Mouse (Mus musculus) heart, embryonic 13.5 days (tissue): ENCODE results near the gene Evi2. TPM values are rescaled to one million over a fixed set of nuclear protein-coding genes. Genes with fewer than 3 reads are reported as not detected.

ENCODE experiments used
- ATAC-seq: fragments of 200-750 bp; cut with Nextera tagmentation; 2 replicates; pipeline ENCODE4 v1.8.0; 2017; ENCODE audit warnings: moderate TSS enrichment; ENCODE audit not compliant: insufficient number of reproducible peaks, low FRiP score, low TSS enrichment; ENCODE audit errors: extremely low read depth
- H3K27ac ChIP-seq: fragments of 300-500 bp; sonication (generic); replicated peaks from 2 replicates; pipeline ENCODE4 v1.5.1; 2015; ENCODE audit warnings: moderate library complexity, mild to moderate bottlenecking, inconsistent platforms
- H3K27me3 ChIP-seq: fragments of 300-500 bp; sonication (generic); replicated peaks from 2 replicates; pipeline ENCODE4 v1.6.1; 2015; ENCODE audit warnings: mild to moderate bottlenecking, inconsistent platforms
- H3K36me3 ChIP-seq: fragments of 300-500 bp; sonication (generic); 2 replicates; pipeline ENCODE4 v1.6.1; 2015; ENCODE audit warnings: mild to moderate bottlenecking, inconsistent platforms
- H3K4me1 ChIP-seq: fragments of 300-500 bp; sonication (generic); 2 replicates; pipeline ENCODE4 v1.6.1; 2015; ENCODE audit warnings: inconsistent platforms
- H3K4me2 ChIP-seq: fragments of 300-500 bp; sonication (generic); 2 replicates; pipeline ENCODE4 v1.6.1; 2015; ENCODE audit warnings: inconsistent platforms, mild to moderate bottlenecking, moderate library complexity
- H3K4me3 ChIP-seq: fragments of 300-500 bp; sonication (generic); 2 replicates; pipeline ENCODE4 v1.5.1; 2015; ENCODE audit warnings: moderate library complexity, mild to moderate bottlenecking, inconsistent platforms
- H3K9ac ChIP-seq: fragments of 300-500 bp; sonication (generic); 2 replicates; pipeline ENCODE4 v1.6.1; 2015; ENCODE audit warnings: inconsistent platforms, mild to moderate bottlenecking, moderate library complexity
- H3K9me3 ChIP-seq: fragments of 300-500 bp; sonication (generic); 2 replicates; pipeline ENCODE4 v1.6.1; 2016; ENCODE audit warnings: inconsistent platforms
- WGBS: fragments of 180-500 bp; shearing (Covaris S2); methylation state at CpG from one replicate; pipeline ENCODE4 v1.1.7; 2015; ENCODE audit warnings: mixed read lengths; 5-methylcytosine and 5-hydroxymethylcytosine counted together
- polyA plus RNA-seq: library from polyadenylated mRNA; unstranded; fragments of >200 nt; fragmentation: Nextera tagmentation; extraction: Ambion mirVana; gene quantifications from 2 replicates; pipeline ENCODE4 v1.2.1, GENCODE M21; 2015

Evi2 gene
- polyA plus RNA-seq, 1 experiment from 2014 or later = 0.45 TPM

- Histone ChIP-seq H3K4me1 (peaks cover 20% of the 10 kb centered on the region), H3K27me3 (no peaks in the 10 kb centered on the region), H3K36me3 (peaks cover 11% of the 10 kb centered on the region), H3K4me2 (no peak overlapping the region), H3K27ac (no peak overlapping the region), H3K9ac (no peak overlapping the region), H3K4me3 (no peak overlapping the region), H3K9me3 (no peaks in the 10 kb centered on the region)
- 85% methylated on average over 1 of the region's 1 CpGs for WGBS
- no peak for ATAC-seq
Measured at GRCm38 (mm10) chr11:79524310-79524575, 6.1 kb downstream of the Evi2 start.

GRCm38 (mm10) chr11:79523560-79524309 is 6.7 kb downstream of the Evi2 start, which contains the start of gene Evi2b:
Gene Evi2b, minus strand, starts transcription at chr11:79523762.
- H3K4me3 ChIP-seq = no peak within 1 kb of the TSS
- H3K36me3 ChIP-seq = peaks cover 9% of the 10 kb centered on the region
- no peaks in the 10 kb centered on the region for H3K9me3 ChIP-seq
- no peak for ATAC-seq
- no peak within 1 kb of the TSS for H3K4me2 ChIP-seq
- no peak within 1 kb of the TSS for H3K9ac ChIP-seq
- no peak within 1 kb of the TSS for H3K27ac ChIP-seq
- 68% methylated on average over 10 of the region's 10 CpGs for whole genome bisulfite sequencing
- H3K27me3 ChIP-seq = no peaks in the 10 kb centered on the region
- peaks cover 20% of the 10 kb centered on the region for H3K4me1 ChIP-seq

- Histone ChIP-seq H3K9ac (no peak overlapping the region), H3K27me3 (no peaks in the 10 kb centered on the region), H3K4me3 (no peak overlapping the region), H3K9me3 (no peaks in the 10 kb centered on the region), H3K4me1 (peaks cover 20% of the 10 kb centered on the region), H3K4me2 (no peak overlapping the region), H3K36me3 (peaks cover 1% of the 10 kb centered on the region), H3K27ac (no peak overlapping the region)
- 82% methylated on average over 1 of the region's 1 CpGs for WGBS
- ATAC-seq = no peak
Measured at GRCm38 (mm10) chr11:79522944-79523343, 7.4 kb downstream of the Evi2 start.

GRCm38 (mm10) chr11:79521930-79522329 is 8.5 kb downstream of the Evi2 start:
- Histone ChIP-seq H3K4me1 (peaks cover 12% of the 10 kb centered on the region), H3K9ac (no peak overlapping the region), H3K27me3 (no peaks in the 10 kb centered on the region), H3K36me3 (no peaks in the 10 kb centered on the region), H3K27ac (no peak overlapping the region), H3K4me3 (no peak overlapping the region), H3K9me3 (no peaks in the 10 kb centered on the region), H3K4me2 (no peak overlapping the region)
- no peak for ATAC-seq

GRCm38 (mm10) chr11:79520772-79521171 is 9.6 kb downstream of the Evi2 start:
- Histone ChIP-seq H3K27ac (no peak overlapping the region), H3K4me3 (no peak overlapping the region), H3K27me3 (no peaks in the 10 kb centered on the region), H3K36me3 (peaks cover 2% of the 10 kb centered on the region; the same call in 1 of the 2 replicates), H3K4me2 (no peak overlapping the region), H3K4me1 (0 out of 2 replicates have a peak, but pooled peaks cover 5% of the 10 kb centered on the region), H3K9ac (no peak overlapping the region), H3K9me3 (no peaks in the 10 kb centered on the region)
- ATAC-seq = no peak

GRCm38 (mm10) chr11:79519878-79520291 is 10.5 kb downstream of the Evi2 start:
- H3K4me2 ChIP-seq = no peak overlapping the region
- H3K4me1 ChIP-seq = 0 out of 2 replicates have a peak, but pooled peaks cover 5% of the 10 kb centered on the region
- WGBS = 76% methylated on average over 1 of the region's 1 CpGs
- H3K27me3 ChIP-seq = no peaks in the 10 kb centered on the region
- no peak overlapping the region for H3K27ac ChIP-seq
- H3K4me3 ChIP-seq = no peak overlapping the region
- ATAC-seq = no peak
- H3K36me3 ChIP-seq = peaks cover 7% of the 10 kb centered on the region; the same call in 1 of the 2 replicates
- H3K9me3 ChIP-seq = no peaks in the 10 kb centered on the region
- H3K9ac ChIP-seq = no peak overlapping the region

GRCm38 (mm10) chr11:79519299-79519698 is 11.1 kb downstream of the Evi2 start:
- Histone ChIP-seq H3K4me1 (0 out of 2 replicates have a peak, but pooled peaks cover 5% of the 10 kb centered on the region), H3K36me3 (peaks cover 7% of the 10 kb centered on the region; the same call in 1 of the 2 replicates), H3K9me3 (no peaks in the 10 kb centered on the region), H3K9ac (no peak overlapping the region), H3K27me3 (no peaks in the 10 kb centered on the region), H3K4me3 (no peak overlapping the region), H3K4me2 (no peak overlapping the region), H3K27ac (no peak overlapping the region)
- 86% methylated on average over 6 of the region's 6 CpGs for WGBS
- ATAC-seq = no peak

- H3K27me3 ChIP-seq = no peaks in the 10 kb centered on the region
- H3K36me3 ChIP-seq = peaks cover 7% of the 10 kb centered on the region; the same call in 1 of the 2 replicates
- no peak overlapping the region for H3K9ac ChIP-seq
- no peak overlapping the region for H3K4me3 ChIP-seq
- no peak for ATAC-seq
- 93% methylated on average over 2 of the region's 2 CpGs for WGBS
- no peak overlapping the region for H3K27ac ChIP-seq
- H3K4me2 ChIP-seq = no peak overlapping the region
- H3K4me1 ChIP-seq = no peaks in the 10 kb centered on the region
- no peaks in the 10 kb centered on the region for H3K9me3 ChIP-seq
Measured at GRCm38 (mm10) chr11:79515798-79516197, 14.6 kb downstream of the Evi2 start.

- WGBS = 72% methylated on average over 6 of the region's 6 CpGs
- Histone ChIP-seq H3K9ac (no peak overlapping the region), H3K36me3 (peaks cover 7% of the 10 kb centered on the region; the same call in 1 of the 2 replicates), H3K4me3 (no peak overlapping the region), H3K4me2 (no peak overlapping the region), H3K27me3 (no peaks in the 10 kb centered on the region), H3K27ac (no peak overlapping the region), H3K9me3 (no peaks in the 10 kb centered on the region), H3K4me1 (no peaks in the 10 kb centered on the region)
- no peak for ATAC-seq
Measured at GRCm38 (mm10) chr11:79515331-79515730, 15.1 kb downstream of the Evi2 start.

- no peak overlapping the region for H3K4me2 ChIP-seq
- 86% methylated on average over 3 of the region's 3 CpGs for WGBS
- ATAC-seq = no peak
- no peaks in the 10 kb centered on the region for H3K9me3 ChIP-seq
- no peak overlapping the region for H3K27ac ChIP-seq
- peaks cover 7% of the 10 kb centered on the region; the same call in 1 of the 2 replicates for H3K36me3 ChIP-seq
- H3K4me1 ChIP-seq = no peaks in the 10 kb centered on the region
- no peak overlapping the region for H3K4me3 ChIP-seq
- no peak overlapping the region for H3K9ac ChIP-seq
- H3K27me3 ChIP-seq = no peaks in the 10 kb centered on the region
Measured at GRCm38 (mm10) chr11:79511970-79512369, 18.4 kb downstream of the Evi2 start.

- no peak overlapping the region for H3K9ac ChIP-seq
- H3K36me3 ChIP-seq = no peaks in the 10 kb centered on the region
- H3K27me3 ChIP-seq = no peaks in the 10 kb centered on the region
- H3K4me1 ChIP-seq = no peaks in the 10 kb centered on the region
- H3K9me3 ChIP-seq = no peaks in the 10 kb centered on the region
- ATAC-seq = no peak
- WGBS = 87% methylated on average over 7 of the region's 7 CpGs
- H3K4me2 ChIP-seq = no peak overlapping the region
- no peak overlapping the region for H3K27ac ChIP-seq
- no peak overlapping the region for H3K4me3 ChIP-seq
Measured at GRCm38 (mm10) chr11:79504506-79504905, 25.9 kb downstream of the Evi2 start.

- Histone ChIP-seq H3K36me3 (no peaks in the 10 kb centered on the region), H3K27me3 (no peaks in the 10 kb centered on the region)
- ATAC-seq = no peak
Measured at GRCm38 (mm10) chr11:79503845-79504244, 26.5 kb downstream of the Evi2 start, which contains the start of gene Omg. Gene Omg, minus strand, starts transcription at chr11:79504084.

More at GRCm38 (mm10) chr11:79503845-79504244, 26.5 kb downstream of the Evi2 start, which contains the start of gene Omg:
- no peak within 1 kb of the TSS for H3K27ac ChIP-seq
- 54% methylated on average over 8 of the region's 8 CpGs for WGBS
- no peak within 1 kb of the TSS for H3K9ac ChIP-seq
- no peak within 1 kb of the TSS for H3K4me3 ChIP-seq
- H3K4me1 ChIP-seq = no peaks in the 10 kb centered on the region
- H3K4me2 ChIP-seq = no peak within 1 kb of the TSS
- no peaks in the 10 kb centered on the region for H3K9me3 ChIP-seq
